Mouse (Mus musculus): ENCODE measurements around the gene Gm20708.

GRCm38 (mm10) chr11:117782705-117783034, 26.8 kb upstream of the Gm20708 start:
- TF ChIP-seq POLR2A (IDR thresholded peaks at IDR 0.05; ENCODE audit: insufficient read depth, low read length) = no peak
- TF ChIP-seq CTCF (IDR thresholded peaks at IDR 0.05; ENCODE audit: low read depth, low read length) = no peak

Data from ES-Bruce4 (cell line).